Mouse (Mus musculus): Measurements from ENCODE around the gene Popdc3.
"Not testable (repeated sequence)": the region's sequence is repeated elsewhere in the genome, so short reads cannot be mapped to it uniquely, and the experiment has no call there.

Popdc3 gene

DNA sequence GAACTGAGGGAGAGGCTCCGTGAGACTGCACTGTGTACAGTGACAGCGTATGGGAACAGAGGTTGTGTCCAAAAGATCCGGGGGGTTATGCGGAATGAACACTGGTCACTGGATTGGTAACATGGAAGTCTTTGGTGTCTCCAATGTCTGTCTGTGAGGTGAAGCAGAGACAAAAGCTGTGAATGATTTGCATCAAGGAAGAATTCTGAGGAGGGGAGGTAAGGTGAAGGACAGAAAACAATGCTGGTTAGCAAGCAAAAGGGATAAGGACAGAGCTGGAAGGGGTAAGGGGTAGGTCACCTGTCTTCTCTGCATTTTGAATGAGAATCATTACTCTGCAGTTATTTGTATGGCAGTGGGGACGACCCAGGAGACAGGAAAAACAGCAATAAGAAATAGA lies 16.6 kb downstream of the Popdc3 start:
- DNase-seq (ENCODE audit: low spot score in 2 of 2): no peak

DNA sequence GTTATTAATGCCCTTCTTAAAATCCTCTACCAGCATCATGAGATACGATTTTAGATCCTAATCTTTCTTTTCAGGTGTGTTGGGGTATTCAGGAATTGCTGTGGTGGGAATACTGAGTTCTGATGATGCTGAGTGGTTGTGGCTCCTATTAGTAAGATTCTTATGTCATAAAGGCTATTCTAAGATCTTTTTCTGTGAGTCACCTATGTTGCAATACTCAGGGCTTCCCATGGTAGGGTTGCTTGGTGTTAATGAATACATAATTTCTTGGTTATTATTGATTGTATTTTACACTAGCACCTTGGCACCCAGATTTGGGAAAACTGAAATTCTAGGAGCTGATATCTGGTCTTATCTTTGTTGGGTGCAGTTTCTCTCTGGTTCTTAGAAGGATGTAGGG lies 26.7 kb downstream of the Popdc3 start:
- DNase-seq (ENCODE audit: low spot score in 2 of 2): no peak

DNA sequence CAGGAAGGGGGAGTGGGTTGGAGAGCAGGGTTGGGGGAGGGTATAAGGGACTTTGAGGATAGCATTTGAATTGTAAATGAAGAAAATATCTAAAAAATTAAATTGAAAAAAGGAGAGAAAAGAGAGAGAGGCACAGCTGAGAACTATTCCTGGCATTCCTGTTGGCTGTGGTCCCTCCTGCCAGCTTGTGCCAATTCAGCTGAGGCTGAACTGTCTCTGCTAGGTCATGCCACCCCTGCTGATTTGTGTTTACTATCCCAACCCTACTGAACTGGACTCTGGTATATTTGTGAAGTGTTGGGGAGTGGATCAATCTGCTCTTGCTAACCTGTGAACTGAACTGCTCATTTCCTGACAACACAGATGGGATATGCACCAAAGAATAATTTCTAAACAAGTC lies 32.3 kb downstream of the Popdc3 start:
- no peak for DNase-seq (ENCODE audit: low spot score in 2 of 2)

DNA sequence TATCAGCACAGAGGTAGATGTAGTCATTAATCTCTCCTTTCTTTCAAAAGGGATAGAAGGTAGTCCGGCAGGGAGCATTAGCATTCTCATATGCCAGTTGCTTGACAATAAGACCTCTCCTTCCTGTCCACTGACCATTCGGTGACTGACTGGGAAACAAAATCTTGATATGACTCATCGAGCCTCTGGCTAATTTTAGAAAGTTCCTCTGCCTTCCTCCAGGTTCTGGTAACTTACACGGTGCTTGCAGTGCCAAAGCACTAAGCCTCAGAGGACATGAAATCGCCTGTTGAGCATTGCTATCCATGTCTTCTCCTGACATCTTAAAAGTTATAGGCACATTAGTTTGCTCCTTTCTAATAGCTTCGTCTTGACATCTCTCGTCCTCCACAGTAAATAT lies 38.8 kb downstream of the Popdc3 start:
- no peak for DNase-seq (ENCODE audit: low spot score in 2 of 2)

DNA sequence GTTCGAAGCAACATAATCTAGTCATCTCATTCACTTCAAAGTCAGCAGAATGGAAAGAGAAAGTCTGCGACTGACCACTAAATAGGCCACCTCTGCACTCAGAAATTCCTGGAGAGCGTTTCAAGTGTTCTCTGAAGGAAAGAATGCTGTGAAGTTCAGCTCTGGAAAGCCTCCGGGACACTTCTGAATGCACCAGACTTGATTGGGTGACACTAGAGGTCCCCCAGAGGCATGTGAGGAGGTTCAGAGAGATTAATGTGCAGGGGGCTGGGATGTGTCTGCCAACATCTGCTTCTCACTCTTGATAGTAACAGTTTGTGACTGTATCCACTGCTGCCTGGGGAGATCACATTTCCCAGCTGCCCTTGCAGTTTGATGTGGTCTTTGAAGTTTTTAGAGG lies 52.1 kb downstream of the Popdc3 start:
- no peak for DNase-seq (ENCODE audit: low spot score in 2 of 2)

DNA sequence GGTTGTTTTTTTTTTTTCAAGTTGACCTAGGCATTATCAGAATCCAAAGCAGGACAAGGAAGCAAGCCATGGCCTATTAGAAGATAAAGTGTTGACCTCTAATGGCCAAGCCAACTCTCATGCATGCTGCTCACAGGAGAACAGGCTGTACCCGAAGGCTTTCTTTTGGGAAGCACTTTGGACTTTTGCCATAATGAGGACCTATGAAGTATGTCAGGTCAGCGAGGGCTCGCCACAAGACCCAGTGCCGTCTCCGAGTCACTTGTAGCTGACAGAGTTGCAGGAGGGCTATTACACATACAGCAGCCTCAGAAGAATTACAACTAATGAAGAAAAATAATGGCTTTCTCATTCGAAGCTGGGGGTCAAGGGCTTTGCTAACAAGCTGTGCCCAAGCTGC lies 55.5 kb downstream of the Popdc3 start:
- no peak for DNase-seq (ENCODE audit: low spot score in 2 of 2)

DNA sequence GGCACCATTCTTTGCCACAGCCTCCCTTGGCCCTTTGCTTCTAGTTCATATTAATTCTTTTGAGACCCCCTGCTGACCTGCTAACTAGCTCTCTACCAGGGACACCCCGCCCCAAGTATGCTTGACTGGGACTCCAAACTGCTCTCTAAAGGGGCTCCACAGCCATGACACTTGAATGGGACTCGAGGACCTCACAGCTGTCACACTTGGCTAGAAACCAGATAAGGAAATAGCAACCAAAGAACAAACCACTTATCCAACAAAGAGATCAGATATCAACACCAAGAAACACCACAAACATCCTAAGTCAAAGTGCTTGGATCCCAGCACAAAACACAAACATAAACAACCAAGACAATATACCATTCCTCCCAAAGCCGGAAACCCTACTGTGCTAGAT lies 58.4 kb downstream of the Popdc3 start:
- no peak for DNase-seq (ENCODE audit: low spot score in 2 of 2)

DNA sequence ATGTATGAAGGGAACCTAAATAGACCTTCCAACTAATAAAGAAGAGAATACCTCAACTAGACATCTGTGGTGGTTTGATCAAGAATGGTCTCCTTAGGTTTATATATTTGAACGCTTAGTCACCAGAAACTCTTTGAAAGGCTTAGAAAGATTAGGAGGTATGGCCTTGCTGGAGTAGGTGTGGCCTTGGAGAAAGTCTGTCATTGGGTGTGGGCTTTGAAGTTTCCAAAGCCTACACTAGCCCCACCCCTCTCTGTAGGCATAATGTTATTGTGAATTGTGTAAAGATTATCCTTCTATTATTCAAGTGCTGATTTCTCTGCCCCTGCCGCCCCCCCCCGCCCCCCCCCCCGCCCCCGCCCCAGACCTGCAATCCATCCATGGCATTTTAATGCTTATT lies 59.6 kb downstream of the Popdc3 start:
- no peak for DNase-seq (ENCODE audit: low spot score in 2 of 2)

DNA sequence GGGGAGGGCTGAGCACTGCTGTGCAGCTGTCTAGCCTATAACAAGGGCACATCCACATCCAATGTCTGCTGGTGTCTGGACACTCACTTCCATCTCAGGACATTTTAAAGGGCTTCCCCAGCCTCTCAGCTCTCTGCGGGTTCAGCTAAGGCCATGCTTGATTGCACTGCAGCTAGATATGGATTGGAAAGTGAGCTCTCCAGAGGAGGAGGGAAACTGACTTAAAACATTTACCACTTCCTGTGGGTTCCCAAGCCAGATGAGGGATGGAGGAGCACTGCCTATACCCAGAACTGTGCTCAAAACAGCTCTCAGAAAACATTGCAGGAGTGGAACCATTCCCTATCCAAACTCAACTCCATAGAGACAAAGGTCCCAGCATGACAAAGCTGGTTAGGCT lies 82.6 kb downstream of the Popdc3 start:
- no peak for DNase-seq (ENCODE audit: low spot score in 2 of 2)

DNA sequence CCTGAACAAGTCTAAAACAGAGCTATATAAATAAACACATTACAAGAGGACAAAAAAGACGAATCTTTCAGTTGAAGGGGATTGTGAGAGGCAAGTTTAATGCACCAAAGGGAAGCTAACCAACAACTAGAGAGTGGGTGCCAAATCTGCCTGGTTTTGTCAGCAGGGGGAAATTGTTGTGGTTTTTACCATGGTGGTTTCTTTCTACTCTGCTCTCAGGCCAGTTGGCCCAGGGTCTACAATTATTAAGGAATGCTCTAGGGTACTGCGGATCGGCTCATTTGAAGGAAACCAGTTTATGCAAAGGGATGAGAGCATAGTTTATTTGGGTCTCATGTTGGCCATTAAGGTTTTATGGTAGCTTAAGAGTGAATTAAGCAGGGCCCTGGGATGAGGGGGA lies 84.2 kb downstream of the Popdc3 start:
- DNase-seq (ENCODE audit: low spot score in 2 of 2): no peak

DNA sequence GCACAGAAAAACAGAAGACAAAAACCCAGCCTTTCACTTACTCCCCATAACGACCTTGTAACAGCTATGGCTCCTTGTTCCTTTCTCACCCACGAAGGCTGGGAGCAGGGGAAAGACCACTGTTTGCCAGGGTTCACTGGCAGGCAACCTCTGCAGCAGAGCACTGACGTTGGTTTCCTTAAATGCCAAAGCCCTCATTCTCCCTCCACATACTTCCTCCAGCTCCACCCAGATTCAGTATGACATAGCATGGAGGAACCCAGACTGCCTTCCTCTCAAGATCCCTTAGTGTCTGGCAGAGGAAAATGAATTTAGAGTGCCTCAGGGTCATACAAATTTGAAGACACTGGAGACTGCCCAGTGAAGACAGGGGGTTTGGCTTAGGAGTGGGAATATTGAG lies 98.6 kb downstream of the Popdc3 start:
- DNase-seq (ENCODE audit: low spot score in 2 of 2): no peak

DNA sequence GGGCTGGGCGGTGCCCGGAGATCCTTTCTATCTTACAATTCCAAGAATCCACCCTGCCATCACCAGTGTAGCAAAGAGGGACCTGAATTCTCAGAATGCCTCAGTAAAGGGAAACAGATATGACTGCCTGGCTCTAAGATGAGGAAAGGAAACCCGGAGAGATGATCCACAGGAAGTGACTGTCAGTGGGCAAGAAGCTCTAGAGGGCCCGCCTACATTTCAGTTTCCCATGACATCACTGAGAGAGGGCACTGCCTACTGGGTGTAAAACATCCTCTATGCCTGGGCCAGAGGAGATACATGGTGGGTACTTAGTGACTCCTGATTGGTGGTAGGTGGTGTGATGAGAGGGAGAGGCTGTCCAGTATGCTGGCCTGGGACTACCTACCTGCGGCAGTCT lies 99.1 kb downstream of the Popdc3 start:
- no peak for DNase-seq (ENCODE audit: low spot score in 2 of 2)

DNA sequence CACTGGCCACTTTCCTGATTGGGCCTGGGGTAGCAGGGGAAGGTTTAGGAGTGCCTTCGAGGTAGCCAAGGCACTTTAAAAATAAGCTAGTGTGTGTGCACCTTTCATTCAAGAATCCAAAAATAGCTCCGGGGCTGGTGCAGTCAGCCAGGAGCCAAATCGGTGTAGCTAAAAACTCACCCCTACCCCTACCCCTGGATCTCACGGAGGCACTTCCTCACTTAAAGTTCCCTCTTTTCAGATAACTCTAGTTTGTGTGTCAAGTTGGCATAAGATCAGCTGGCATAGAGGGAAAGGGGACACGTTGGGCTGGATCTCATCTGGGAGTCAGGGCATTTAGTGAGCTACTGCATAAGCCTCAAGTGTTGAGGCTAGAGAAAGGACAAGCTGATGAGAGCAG lies 107.8 kb downstream of the Popdc3 start:
- DNase-seq (ENCODE audit: low spot score in 2 of 2): no peak

DNA sequence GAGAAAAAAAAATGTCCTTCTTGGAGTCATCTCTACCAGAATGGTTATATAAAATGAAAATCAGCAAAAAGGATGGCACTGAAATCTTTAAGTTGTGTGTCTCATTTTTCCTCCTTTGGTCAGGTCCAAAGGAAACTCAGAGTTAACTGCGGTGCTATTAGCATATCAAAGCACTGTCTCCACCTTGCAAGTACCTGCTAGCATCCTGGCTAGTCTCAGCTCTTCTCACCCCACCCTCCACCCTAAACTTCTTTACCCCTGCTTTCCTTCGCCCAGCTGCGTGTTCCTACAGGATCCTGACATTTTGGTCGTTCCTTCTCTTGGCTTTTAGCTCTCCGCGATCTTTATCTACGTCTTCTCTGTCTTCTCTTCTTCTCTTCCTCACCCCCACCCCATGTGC lies 110.5 kb downstream of the Popdc3 start:
- DNase-seq (ENCODE audit: low spot score in 2 of 2): no peak

DNA sequence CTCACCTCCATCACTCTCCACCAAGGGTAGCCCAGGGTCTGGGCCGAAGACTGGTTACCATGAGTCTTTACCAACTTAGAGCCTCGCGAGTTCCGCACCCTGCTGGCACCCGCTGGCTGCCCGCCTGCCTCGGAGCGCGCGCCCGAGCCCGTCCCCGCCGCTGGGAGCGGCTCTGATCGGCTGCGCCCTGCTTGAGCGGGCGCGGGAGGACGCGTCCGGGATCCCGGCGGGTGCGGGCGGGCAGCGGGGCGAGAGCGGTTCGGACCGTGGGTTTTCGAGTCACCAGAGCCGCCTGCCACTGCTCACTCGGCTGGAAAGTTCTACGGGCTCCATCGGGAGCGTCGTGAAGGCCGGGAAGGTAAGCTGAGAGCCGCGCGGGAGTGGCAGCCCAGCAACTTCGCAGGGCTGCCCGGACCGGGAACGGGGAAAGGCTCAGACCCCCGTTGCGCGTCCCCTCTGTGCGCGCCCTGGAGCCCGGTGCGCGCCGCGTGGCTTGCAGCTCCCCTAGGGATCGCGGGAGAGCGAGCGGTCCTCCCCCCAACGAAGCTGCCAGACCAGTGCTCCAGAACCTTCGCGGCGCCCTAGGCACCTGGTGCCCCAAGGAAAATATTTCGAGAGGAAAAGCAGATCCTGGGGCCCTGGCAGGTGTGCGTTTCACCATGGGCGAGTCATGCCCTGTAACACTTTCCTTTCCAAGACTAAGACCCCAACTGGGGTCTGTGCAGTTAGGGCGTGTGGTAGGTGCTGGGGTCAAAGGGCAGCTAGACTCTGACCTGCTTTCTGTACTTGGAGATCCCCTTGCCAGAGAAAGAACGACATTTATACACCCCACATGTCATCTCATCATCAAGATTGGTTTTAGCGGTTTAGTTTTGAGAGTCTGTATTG lies 111.6 kb downstream of the Popdc3 start:
- no peak for DNase-seq (ENCODE audit: low spot score in 2 of 2)

DNA sequence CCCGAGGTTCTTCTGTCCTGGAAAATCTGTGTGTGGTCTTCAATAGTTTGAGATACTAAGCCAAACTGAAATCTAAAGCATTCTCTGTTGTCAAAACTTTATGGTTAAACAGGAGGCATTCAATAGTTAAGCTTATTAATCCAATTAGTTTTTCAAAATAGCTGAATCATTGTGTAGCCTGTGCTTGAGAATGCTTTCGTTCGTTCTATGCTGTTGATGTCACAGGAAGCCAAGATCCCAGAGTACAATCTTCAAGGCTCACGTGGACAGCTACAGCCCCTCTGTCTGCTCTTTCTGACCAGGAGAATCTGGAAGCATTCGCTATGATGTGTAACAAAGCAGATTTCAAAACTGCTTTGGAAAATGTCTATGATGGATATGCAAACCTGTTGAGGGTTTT lies 112.7 kb downstream of the Popdc3 start:
- no peak for DNase-seq (ENCODE audit: low spot score in 2 of 2)

DNA sequence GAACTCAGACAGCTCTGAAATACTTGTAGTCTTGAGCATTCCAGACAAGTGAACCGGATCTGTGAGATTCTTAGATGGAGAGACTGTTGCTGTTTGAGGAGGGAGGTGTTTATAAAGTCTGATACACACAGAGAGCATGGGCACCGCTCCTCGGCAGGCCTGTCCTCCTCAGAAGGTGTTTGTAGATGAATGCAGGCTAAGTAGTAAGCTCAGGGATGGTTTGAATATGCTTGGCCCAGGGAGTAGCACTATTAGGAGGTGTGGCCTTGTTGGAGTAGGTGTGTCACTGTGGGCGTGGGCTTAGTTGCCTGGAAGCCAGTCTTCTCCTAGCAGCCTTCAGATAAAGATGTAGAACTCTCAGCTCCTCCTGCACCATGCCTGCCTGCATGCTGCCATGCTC lies 114.3 kb downstream of the Popdc3 start:
- DNase-seq (ENCODE audit: low spot score in 2 of 2): not testable (repeated sequence)

DNA sequence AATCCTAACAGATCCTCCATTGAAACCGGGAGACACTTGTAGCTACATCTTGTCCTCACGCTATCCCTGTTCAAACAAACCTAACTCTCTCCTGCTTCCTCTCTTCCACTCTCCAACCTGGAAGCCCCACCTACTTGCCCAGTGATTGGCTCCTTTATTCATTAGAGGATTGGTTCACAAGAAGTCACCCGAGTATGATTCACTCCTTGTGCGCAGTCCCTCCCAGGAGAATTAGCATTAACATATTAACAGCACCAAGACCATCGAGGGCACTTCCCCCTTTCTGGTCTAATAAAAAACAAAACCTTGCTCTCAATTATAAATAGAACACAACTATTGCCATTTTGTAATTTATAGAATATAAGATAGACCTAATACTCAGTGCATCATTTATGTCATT lies 117.2 kb downstream of the Popdc3 start:
- no peak for DNase-seq (ENCODE audit: low spot score in 2 of 2)

DNA sequence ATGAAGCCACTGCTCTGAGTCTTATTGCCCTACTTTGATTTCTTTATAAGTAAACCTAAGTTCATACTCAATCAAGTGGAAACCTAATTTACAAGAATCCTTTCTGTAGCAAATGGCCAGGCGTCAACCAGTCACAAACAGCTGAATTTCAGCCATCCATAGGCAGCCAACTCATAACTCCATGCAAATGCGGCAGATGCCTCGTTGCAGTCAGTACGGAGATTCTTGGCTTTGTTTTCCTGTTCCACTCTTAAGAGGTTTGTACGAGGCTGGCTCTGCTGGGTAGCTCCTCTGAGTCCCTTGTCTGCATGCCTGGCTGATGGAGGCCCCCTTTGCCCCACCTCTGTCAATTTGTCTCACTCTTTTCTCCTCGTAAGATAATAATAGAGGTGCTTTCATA lies 120.6 kb downstream of the Popdc3 start:
- no peak for DNase-seq (ENCODE audit: low spot score in 2 of 2)

DNA sequence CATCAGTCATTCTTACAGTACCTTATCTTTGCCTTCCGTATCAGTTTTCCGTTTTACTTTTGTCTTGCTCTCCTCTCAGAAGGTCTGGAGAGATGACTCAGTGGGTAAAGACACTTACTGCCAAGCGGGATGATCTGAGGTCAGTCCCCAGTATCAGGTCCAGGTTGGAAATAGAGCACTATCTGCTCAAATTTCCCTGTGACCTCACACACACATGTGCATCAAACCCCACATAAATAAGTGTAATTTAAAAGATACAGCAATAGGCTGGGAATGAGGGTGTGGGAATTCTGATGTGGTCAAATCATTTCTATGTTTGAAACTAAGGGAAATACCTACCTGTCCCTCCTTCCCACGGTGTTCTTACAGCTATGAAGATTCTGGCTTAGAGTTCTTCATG lies 121.6 kb downstream of the Popdc3 start:
- no peak for DNase-seq (ENCODE audit: low spot score in 2 of 2)

DNA sequence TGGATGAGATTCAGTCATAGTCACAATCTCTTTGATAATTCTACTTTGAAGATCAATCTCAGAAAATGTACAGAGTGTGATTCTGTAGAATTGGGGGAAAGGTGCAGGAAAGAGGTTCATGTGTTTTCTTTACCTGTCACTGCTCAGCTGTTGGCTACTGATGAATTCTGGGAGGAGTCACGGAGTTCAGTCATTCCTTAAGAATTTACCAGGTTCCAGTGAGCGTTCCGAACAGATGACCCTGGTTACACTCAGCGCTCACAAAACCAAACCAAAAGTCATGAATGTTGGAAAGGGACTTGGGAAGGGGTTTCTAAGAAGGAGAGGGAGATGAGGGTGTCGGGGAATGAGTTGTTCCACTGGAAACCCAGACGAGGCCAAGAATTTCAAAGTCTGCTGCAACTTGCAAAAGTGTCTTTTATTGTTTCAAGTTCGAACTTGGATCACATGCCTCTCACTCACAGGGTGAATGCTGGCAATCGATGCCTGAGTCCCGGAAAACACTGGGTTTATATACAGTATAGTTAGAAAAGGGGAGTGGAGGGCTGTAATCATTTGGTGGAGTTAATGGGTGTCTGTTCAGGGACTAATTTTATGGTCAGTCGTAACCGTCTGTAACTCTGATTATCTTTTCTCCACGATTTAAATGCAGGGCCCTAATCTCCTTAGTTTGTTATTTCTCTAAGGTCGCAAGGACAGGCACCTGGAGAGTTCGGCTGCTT lies 125.6 kb downstream of the Popdc3 start:
- no peak for DNase-seq (ENCODE audit: low spot score in 2 of 2)

DNA sequence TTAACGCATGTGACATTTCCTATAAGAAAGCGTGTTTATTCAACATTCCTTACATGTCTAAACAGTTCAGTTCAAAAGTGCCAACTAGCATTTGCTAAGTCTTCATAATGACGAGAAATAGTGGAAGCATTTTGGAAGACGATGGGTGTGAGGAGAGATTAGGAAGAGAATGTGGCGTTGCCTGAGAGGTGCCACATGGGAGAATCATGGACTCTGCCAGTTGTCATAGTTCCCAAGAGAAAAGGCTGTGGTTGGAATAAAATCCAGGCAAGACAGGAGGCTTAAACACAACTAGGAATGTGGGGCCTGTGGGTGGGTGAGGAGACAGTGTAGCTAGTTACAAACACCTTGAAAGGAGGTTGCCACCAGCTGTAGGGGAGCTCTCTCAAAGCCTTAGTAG lies 127.3 kb downstream of the Popdc3 start:
- no peak for DNase-seq (ENCODE audit: low spot score in 2 of 2)

DNA sequence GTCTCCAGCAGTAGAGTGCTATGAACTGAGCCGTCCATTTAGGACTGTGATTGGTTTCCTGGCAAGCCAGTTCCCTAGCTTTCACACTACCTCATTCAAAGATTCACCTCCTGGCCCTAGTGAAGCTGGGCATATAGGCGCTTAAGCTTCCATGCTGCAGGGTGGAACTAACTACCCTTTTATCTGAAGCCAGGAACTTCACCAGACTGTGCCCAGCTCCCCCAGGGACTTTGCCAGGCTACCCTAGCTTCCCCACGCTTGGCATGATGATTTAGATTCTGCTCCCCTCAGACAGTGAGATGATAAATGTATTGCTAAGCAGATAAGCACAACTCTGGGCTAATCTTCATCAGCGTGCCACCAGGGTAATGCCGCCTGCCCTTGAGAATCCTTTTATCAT lies 133.2 kb downstream of the Popdc3 start:
- DNase-seq (ENCODE audit: low spot score in 2 of 2): no peak

Measured in spleen, postnatal 36 days (tissue).